Mouse (Mus musculus) kidney, postnatal 4 days (tissue): ENCODE results near the gene Rtl6.

Experiments
- DNase-seq, 2 experiments: peaks; one replicate each; pipeline ENCODE4 v3.0.0; 2021; ENCODE audit warnings: mixed read lengths in 2 of 2

Gene Rtl6

GRCm38 (mm10) chr15:84536611-84537010, 21.0 kb downstream of the Rtl6 start:
- no peak for DNase-seq

- DNase-seq = peak in 1 of 2 experiments; percentile 36
These were observed 21.7 kb downstream of the Rtl6 start for GRCm38 (mm10) chr15:84535953-84536352.

- DNase-seq = no peak
These were observed 25.4 kb downstream of the Rtl6 start for GRCm38 (mm10) chr15:84532211-84532610.

- no peak for DNase-seq
These were observed 26.1 kb downstream of the Rtl6 start for GRCm38 (mm10) chr15:84531535-84531934.

- DNase-seq = no peak
These were observed 30.7 kb downstream of the Rtl6 start for GRCm38 (mm10) chr15:84526921-84527320.

- DNase-seq = no peak
These were observed 32.3 kb downstream of the Rtl6 start for GRCm38 (mm10) chr15:84525222-84525883.

- DNase-seq = no peak
These were observed 34.5 kb downstream of the Rtl6 start for GRCm38 (mm10) chr15:84522953-84523689.

GRCm38 (mm10) chr15:84521486-84521885, 36.1 kb downstream of the Rtl6 start:
- no peak for DNase-seq

GRCm38 (mm10) chr15:84518540-84518939, 39.1 kb downstream of the Rtl6 start:
- DNase-seq = no peak

GRCm38 (mm10) chr15:84512626-84513296, 44.9 kb downstream of the Rtl6 start:
- peak; percentile 61 to 77 for DNase-seq

GRCm38 (mm10) chr15:84509981-84510380, 47.6 kb downstream of the Rtl6 start:
- peak in 1 of 2 experiments; percentile 26 for DNase-seq

- no peak for DNase-seq
These were observed 48.5 kb downstream of the Rtl6 start for GRCm38 (mm10) chr15:84509161-84509560.

- no peak for DNase-seq
These were observed 51.6 kb downstream of the Rtl6 start for GRCm38 (mm10) chr15:84506026-84506425.

- DNase-seq = no peak
These were observed 52.7 kb downstream of the Rtl6 start for GRCm38 (mm10) chr15:84504895-84505294.
